Mouse (Mus musculus) spleen, adult 2 months (tissue): ENCODE results near the gene Spatc1l.

Source experiments
- CTCF ChIP-seq: fragments of 200-500 bp; IDR thresholded peaks from 2 replicates; pipeline ENCODE4 v1.5.1; 2011; ENCODE audit warnings: mild to moderate bottlenecking, inconsistent platforms; ENCODE audit not compliant: insufficient read depth, insufficient read length, insufficient replicate concordance; ENCODE audit errors: extremely low read depth
- POLR2A ChIP-seq: fragments of 200-500 bp; IDR thresholded peaks from 2 replicates; pipeline ENCODE4 v1.6.1; 2011; ENCODE audit warnings: low read depth, low read length, inconsistent platforms

GRCm38 (mm10) chr10:76569996-76570685 is 8.1 kb downstream of the Spatc1l start:
- TF ChIP-seq CTCF (no peak), POLR2A (no peak)
